Mouse (Mus musculus): ENCODE measurements around the gene Phf3.

Phf3 gene

GRCm38 (mm10) chr1:30819414-30819813 lies 54.3 kb downstream of the Phf3 start:
- DNase-seq (ENCODE audit: low spot score): no peak

- DNase-seq (ENCODE audit: low spot score): no peak
These were observed 58.1 kb downstream of the Phf3 start for GRCm38 (mm10) chr1:30815609-30816008.

- no peak for DNase-seq (ENCODE audit: low spot score)
These were observed 58.7 kb downstream of the Phf3 start for GRCm38 (mm10) chr1:30814987-30815386.

GRCm38 (mm10) chr1:30808101-30808699 lies 65.5 kb downstream of the Phf3 start:
- no peak for DNase-seq (ENCODE audit: low spot score)

- no peak for DNase-seq (ENCODE audit: low spot score)
These were observed 67.9 kb downstream of the Phf3 start for GRCm38 (mm10) chr1:30805688-30806285.

GRCm38 (mm10) chr1:30804919-30805318 lies 68.8 kb downstream of the Phf3 start:
- no peak for DNase-seq (ENCODE audit: low spot score)

GRCm38 (mm10) chr1:30801911-30802310 lies 71.8 kb downstream of the Phf3 start:
- DNase-seq (ENCODE audit: low spot score): no peak

- DNase-seq (ENCODE audit: low spot score): no peak
These were observed 74.4 kb downstream of the Phf3 start for GRCm38 (mm10) chr1:30799277-30799834.

GRCm38 (mm10) chr1:30794606-30795005 lies 79.1 kb downstream of the Phf3 start:
- no peak for DNase-seq (ENCODE audit: low spot score)

- DNase-seq (ENCODE audit: low spot score): no peak
These were observed 80.3 kb downstream of the Phf3 start for GRCm38 (mm10) chr1:30793357-30793883.

- DNase-seq (ENCODE audit: low spot score): no peak
These were observed 80.8 kb downstream of the Phf3 start for GRCm38 (mm10) chr1:30792935-30793334.

GRCm38 (mm10) chr1:30790220-30790619 lies 83.5 kb downstream of the Phf3 start:
- DNase-seq (ENCODE audit: low spot score): no peak

- DNase-seq (ENCODE audit: low spot score): no peak
These were observed 84.0 kb downstream of the Phf3 start for GRCm38 (mm10) chr1:30789689-30790088.

- no peak for DNase-seq (ENCODE audit: low spot score)
These were observed 84.7 kb downstream of the Phf3 start for GRCm38 (mm10) chr1:30789001-30789400.

GRCm38 (mm10) chr1:30786583-30786982 lies 87.1 kb downstream of the Phf3 start:
- DNase-seq (ENCODE audit: low spot score): no peak

GRCm38 (mm10) chr1:30783741-30784140 lies 90.0 kb downstream of the Phf3 start:
- DNase-seq (ENCODE audit: low spot score): no peak

- peak; percentile 69 for DNase-seq (ENCODE audit: low spot score)
These were observed 93.4 kb downstream of the Phf3 start for GRCm38 (mm10) chr1:30780293-30780692.

- DNase-seq (ENCODE audit: low spot score): no peak
These were observed 94.2 kb downstream of the Phf3 start for GRCm38 (mm10) chr1:30779562-30779961.

GRCm38 (mm10) chr1:30778374-30779005 lies 95.2 kb downstream of the Phf3 start:
- DNase-seq (ENCODE audit: low spot score): no peak

- DNase-seq (ENCODE audit: low spot score): no peak
These were observed 97.5 kb downstream of the Phf3 start for GRCm38 (mm10) chr1:30776196-30776595.

GRCm38 (mm10) chr1:30773662-30774061 lies 100.1 kb downstream of the Phf3 start:
- no peak for DNase-seq (ENCODE audit: low spot score)

GRCm38 (mm10) chr1:30772851-30773250 lies 100.9 kb downstream of the Phf3 start:
- no peak for DNase-seq (ENCODE audit: low spot score)

- DNase-seq (ENCODE audit: low spot score): no peak
These were observed 101.9 kb downstream of the Phf3 start for GRCm38 (mm10) chr1:30771772-30772171.
